ENCODE assay signal across 8 mouse cellular contexts in the genomic region with DNA sequence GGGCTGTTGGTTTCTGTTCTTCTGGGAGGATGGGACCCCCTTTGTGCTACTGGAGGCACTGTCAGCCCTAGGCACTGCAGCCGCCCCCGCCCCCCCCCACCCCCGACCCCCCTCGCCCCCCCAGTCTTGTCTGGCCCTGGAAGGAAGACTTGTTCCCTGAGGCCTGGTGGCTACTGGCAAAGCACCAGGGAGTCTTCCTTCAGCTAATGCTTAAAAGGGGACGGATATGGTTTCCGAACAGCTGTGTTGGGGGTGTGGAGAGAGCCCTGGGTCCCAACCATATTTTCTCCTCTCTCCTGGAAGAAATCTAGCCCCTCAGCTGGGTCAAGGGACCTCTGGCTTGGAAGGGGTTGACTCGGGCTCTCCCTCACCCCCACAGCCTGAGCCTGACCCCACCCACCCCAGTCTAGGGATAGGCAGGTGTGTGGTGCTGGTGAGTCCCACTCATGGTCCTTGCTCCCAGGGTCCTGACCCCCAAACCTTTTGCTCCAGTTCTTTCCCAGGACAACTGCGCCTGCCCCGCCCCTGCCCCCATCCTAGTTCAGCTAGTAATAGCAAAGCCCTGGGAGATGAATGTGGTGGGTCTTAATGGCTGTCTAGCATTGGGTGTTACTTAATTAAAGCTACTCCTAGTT. TPM values are rescaled to one million over a fixed set of nuclear protein-coding genes. Genes with fewer than 3 reads are reported as not detected.
DNase-seq lines count a peak whose midpoint lies in the region; ATAC-seq and TF ChIP-seq lines count a peak whose summit lies in the region.

No protein-coding gene starts in this region.

- no peak overlapping the region for H3K4me3 ChIP-seq in lung, postnatal 0 days (ENCODE audit: low read depth, low read length)
- peak overlapping the region; percentile 57 for H3K4me3 ChIP-seq in forebrain, embryonic 14.5 days (ENCODE audit: low read depth, low read length)
- peak overlapping the region; percentile 83 for H3K4me3 ChIP-seq in intestine, postnatal 0 days (ENCODE audit: low read depth, low read length)
- H3K4me3 ChIP-seq in neural tube, embryonic 15.5 days (replicated peaks), result peak overlapping the region; percentile 50

- WGBS in lung, postnatal 0 days, result 55% methylated on average over 8 of the region's 9 CpGs
- WGBS in forebrain, embryonic 14.5 days, result 40% methylated on average over 9 of the region's 9 CpGs
- WGBS in intestine, postnatal 0 days, result 39% methylated on average over 9 of the region's 9 CpGs
- 49% methylated on average over 9 of the region's 9 CpGs for WGBS in neural tube, embryonic 15.5 days

- DNase-seq in lung, postnatal 0 days (ENCODE audit: low spot score), result no peak
- no peak for DNase-seq in lung, postnatal 14 days
- no peak for DNase-seq in forebrain, embryonic 14.5 days (ENCODE audit: low spot score)
- no peak for DNase-seq in left cerebral cortex, postnatal 25 days (ENCODE audit: low spot score in 2 of 2)
- DNase-seq in thymus, postnatal 25 days, result no peak
- DNase-seq in urinary bladder, postnatal 4 days (ENCODE audit: low spot score in 2 of 2), result no peak

- no peaks in the 10 kb centered on the region for H3K27me3 ChIP-seq in lung, postnatal 0 days (replicated peaks; ENCODE audit: insufficient read depth, low read length)
- H3K27me3 ChIP-seq in forebrain, embryonic 14.5 days (replicated peaks; ENCODE audit: control insufficient read depth, insufficient read depth, low read length), result no peaks in the 10 kb centered on the region
- H3K27me3 ChIP-seq in intestine, postnatal 0 days (replicated peaks; ENCODE audit: control insufficient read depth, insufficient read depth, low read length), result no peaks in the 10 kb centered on the region
- peaks cover 13% of the 10 kb centered on the region; the same call in 1 of the 2 replicates for H3K27me3 ChIP-seq in neural tube, embryonic 15.5 days (replicated peaks)

- H3K27ac ChIP-seq in lung, postnatal 0 days (ENCODE audit: low read length), result no peak overlapping the region
- no peak overlapping the region for H3K27ac ChIP-seq in forebrain, embryonic 14.5 days (ENCODE audit: low read depth, low read length)
- peak overlapping the region; percentile 88 for H3K27ac ChIP-seq in intestine, postnatal 0 days (ENCODE audit: low read depth, low read length)
- H3K27ac ChIP-seq in neural tube, embryonic 15.5 days (replicated peaks), result 0 out of 2 replicates have a peak overlapping the region, but pooled peaks have one; percentile 70

- peaks cover 10% of the 10 kb centered on the region; the same call in 1 of the 2 replicates for H3K4me1 ChIP-seq in lung, postnatal 0 days (ENCODE audit: insufficient read depth, low read depth, low read length)
- H3K4me1 ChIP-seq in forebrain, embryonic 14.5 days (ENCODE audit: control insufficient read depth, insufficient read depth, low read length), result peaks cover 9% of the 10 kb centered on the region
- peaks cover 7% of the 10 kb centered on the region; the same call in 1 of the 2 replicates for H3K4me1 ChIP-seq in intestine, postnatal 0 days (replicated peaks; ENCODE audit: control insufficient read depth, insufficient read depth, low read length)
- peaks cover 52% of the 10 kb centered on the region for H3K4me1 ChIP-seq in neural tube, embryonic 15.5 days

- H3K4me2 ChIP-seq in lung, postnatal 0 days (replicated peaks; ENCODE audit: low read depth, low read length), result peak overlapping the region; percentile 99
- peak overlapping the region; percentile 94 for H3K4me2 ChIP-seq in forebrain, embryonic 14.5 days (ENCODE audit: low read length)
- peak overlapping the region; percentile 93 for H3K4me2 ChIP-seq in intestine, postnatal 0 days (replicated peaks; ENCODE audit: low read depth)
- peak overlapping the region; percentile 84 for H3K4me2 ChIP-seq in neural tube, embryonic 15.5 days

- no peak for ATAC-seq in lung, postnatal 0 days
- no peak for ATAC-seq in forebrain, embryonic 14.5 days
- no peak for ATAC-seq in intestine, postnatal 0 days
- ATAC-seq in neural tube, embryonic 15.5 days (ENCODE audit: low FRiP score), result no peak

- H3K36me3 ChIP-seq in lung, postnatal 0 days (ENCODE audit: insufficient read depth, low read length), result peaks cover 17% of the 10 kb centered on the region; the same call in 1 of the 2 replicates
- H3K36me3 ChIP-seq in forebrain, embryonic 14.5 days (ENCODE audit: control insufficient read depth, insufficient read depth, low read length), result peaks cover 21% of the 10 kb centered on the region
- H3K36me3 ChIP-seq in intestine, postnatal 0 days (ENCODE audit: control insufficient read depth, insufficient read depth), result peaks cover 15% of the 10 kb centered on the region
- peaks cover 15% of the 10 kb centered on the region for H3K36me3 ChIP-seq in neural tube, embryonic 15.5 days

- intact Hi-C loops in left cerebral cortex, postnatal 25 days (cut with DNase I), result loop anchor here (5.0 kb wide), 2 partner anchors 50 to 120 kb away; partner anchors contain the start of genes Btbd17, Dnaic2 and Gpr142

- no peaks in the 10 kb centered on the region for H3K9me3 ChIP-seq in lung, postnatal 0 days (ENCODE audit: low read length)
- no peaks in the 10 kb centered on the region for H3K9me3 ChIP-seq in forebrain, embryonic 14.5 days (replicated peaks; ENCODE audit: control insufficient read depth, low read length)
- H3K9me3 ChIP-seq in intestine, postnatal 0 days (ENCODE audit: control insufficient read depth), result no peaks in the 10 kb centered on the region
- no peaks in the 10 kb centered on the region for H3K9me3 ChIP-seq in neural tube, embryonic 15.5 days (replicated peaks)

- no peak overlapping the region for H3K9ac ChIP-seq in lung, postnatal 0 days (replicated peaks; ENCODE audit: low read depth)
- H3K9ac ChIP-seq in forebrain, embryonic 14.5 days (ENCODE audit: low read length), result peak overlapping the region; percentile 80; the same call in 1 of the 2 replicates
- H3K9ac ChIP-seq in intestine, postnatal 0 days (ENCODE audit: low read depth, low read length), result peak overlapping the region; percentile 84
- no peak overlapping the region; the same call in 1 of the 2 replicates for H3K9ac ChIP-seq in neural tube, embryonic 15.5 days (replicated peaks)

- no peak for TF ChIP-seq CTCF in lung, postnatal 0 days (IDR thresholded peaks at IDR 0.05)
- no peak for TF ChIP-seq CTCF in intestine, postnatal 0 days (IDR thresholded peaks at IDR 0.05; ENCODE audit: low read depth)

- TF ChIP-seq EP300 in lung, postnatal 0 days (IDR thresholded peaks at IDR 0.05), result no peak

RNA-seq across cellular contexts. Expression of gene Ttyh2, which starts 1.8 kb away (rescaled TPM):
- polyA plus RNA-seq in lung, postnatal 0 days (2015; fragmentation: Nextera tagmentation; extraction: Ambion mirVana), result 20.1 and 22.3 TPM in 2 replicates
- 24.0 and 25.2 TPM in 2 replicates for polyA plus RNA-seq in forebrain, embryonic 14.5 days (2014; fragmentation: Nextera tagmentation; extraction: Ambion mirVana)
- polyA plus RNA-seq in intestine, postnatal 0 days (2015; fragmentation: Nextera tagmentation; extraction: Ambion mirVana), result 73.4 and 80.0 TPM in 2 replicates
- polyA plus RNA-seq in neural tube, embryonic 15.5 days (2015; fragmentation: Nextera tagmentation; extraction: Ambion mirVana), result 30.0 and 31.0 TPM in 2 replicates
- total RNA-seq in left cerebral cortex, postnatal 25 days (2021), result 10 to 100 TPM; 18.6 to 21.4 TPM

RNA-seq across cellular contexts. Expression of gene Rpl38, which starts 8.7 kb away (rescaled TPM):
- polyA plus RNA-seq in lung, postnatal 0 days (2015; fragmentation: Nextera tagmentation; extraction: Ambion mirVana), result 728 and 824 TPM in 2 replicates
- polyA plus RNA-seq in forebrain, embryonic 14.5 days (2014; fragmentation: Nextera tagmentation; extraction: Ambion mirVana), result 739 and 915 TPM in 2 replicates
- polyA plus RNA-seq in intestine, postnatal 0 days (2015; fragmentation: Nextera tagmentation; extraction: Ambion mirVana), result 922 and 935 TPM in 2 replicates
- 804 and 844 TPM in 2 replicates for polyA plus RNA-seq in neural tube, embryonic 15.5 days (2015; fragmentation: Nextera tagmentation; extraction: Ambion mirVana)
- total RNA-seq in left cerebral cortex, postnatal 25 days (2021), result 100 to 1,000 TPM; 765 to 799 TPM

RNA-seq across cellular contexts. Expression of gene Dnaic2, which starts 50.2 kb away (rescaled TPM):
- polyA plus RNA-seq in lung, postnatal 0 days (2015; fragmentation: Nextera tagmentation; extraction: Ambion mirVana), result 6.4 and 7.3 TPM in 2 replicates
- polyA plus RNA-seq in forebrain, embryonic 14.5 days (2014; fragmentation: Nextera tagmentation; extraction: Ambion mirVana), result 2.1 and 3.0 TPM in 2 replicates
- 0.12 and 0.22 TPM in 2 replicates for polyA plus RNA-seq in intestine, postnatal 0 days (2015; fragmentation: Nextera tagmentation; extraction: Ambion mirVana)
- polyA plus RNA-seq in neural tube, embryonic 15.5 days (2015; fragmentation: Nextera tagmentation; extraction: Ambion mirVana), result 1.7 and 1.9 TPM in 2 replicates
- 1 to 10 TPM in 1 of 2 experiments, under 1 TPM in 1; 0.62 to 1.4 TPM for total RNA-seq in left cerebral cortex, postnatal 25 days (2021)

Comparison
In these comparisons a context has a peak if more than half of its experiments do, and no peak if none do; other contexts are left out.
1. H3K27ac ChIP-seq: peak in intestine, postnatal 0 days (single experiment) and neural tube, embryonic 15.5 days (single experiment); none in lung, postnatal 0 days (single experiment) and forebrain, embryonic 14.5 days (single experiment).
2. H3K9ac ChIP-seq: peak in forebrain, embryonic 14.5 days (single experiment) and intestine, postnatal 0 days (single experiment); none in lung, postnatal 0 days (single experiment) and neural tube, embryonic 15.5 days (single experiment).
3. Peak in every context shown above with its lines, with median percentiles within 50 percentile points of each other: H3K4me2 ChIP-seq.